Mouse (Mus musculus) large intestine, adult 2 months (tissue): ENCODE measurements around the gene Tmem63a. TPM values are rescaled to one million over a fixed set of nuclear protein-coding genes. Genes with fewer than 3 reads are reported as not detected.
"Not testable (repeated sequence)": the region's sequence is repeated elsewhere in the genome, so short reads cannot be mapped to it uniquely, and the experiment has no call there.

Experiments
- DNase-seq: peaks from one replicate; pipeline ENCODE4 v3.0.0-alpha.2; 2012; ENCODE audit warnings: low read depth, low spot score
- WGBS: fragments of 180-500 bp; shearing (Covaris S2); methylation state at CpG from one replicate; pipeline ENCODE4 v1.1.7; 2018; 5-methylcytosine and 5-hydroxymethylcytosine counted together
- polyA plus RNA-seq: library from polyadenylated mRNA; depleted of rRNA; stranded (reverse); fragments of >200 nt; gene quantifications from 2 replicates; pipeline ENCODE4 v1.2.3, GENCODE M21; 2012

The Tmem63a gene
- polyA plus RNA-seq, 1 experiment: 35.5 TPM

DNA sequence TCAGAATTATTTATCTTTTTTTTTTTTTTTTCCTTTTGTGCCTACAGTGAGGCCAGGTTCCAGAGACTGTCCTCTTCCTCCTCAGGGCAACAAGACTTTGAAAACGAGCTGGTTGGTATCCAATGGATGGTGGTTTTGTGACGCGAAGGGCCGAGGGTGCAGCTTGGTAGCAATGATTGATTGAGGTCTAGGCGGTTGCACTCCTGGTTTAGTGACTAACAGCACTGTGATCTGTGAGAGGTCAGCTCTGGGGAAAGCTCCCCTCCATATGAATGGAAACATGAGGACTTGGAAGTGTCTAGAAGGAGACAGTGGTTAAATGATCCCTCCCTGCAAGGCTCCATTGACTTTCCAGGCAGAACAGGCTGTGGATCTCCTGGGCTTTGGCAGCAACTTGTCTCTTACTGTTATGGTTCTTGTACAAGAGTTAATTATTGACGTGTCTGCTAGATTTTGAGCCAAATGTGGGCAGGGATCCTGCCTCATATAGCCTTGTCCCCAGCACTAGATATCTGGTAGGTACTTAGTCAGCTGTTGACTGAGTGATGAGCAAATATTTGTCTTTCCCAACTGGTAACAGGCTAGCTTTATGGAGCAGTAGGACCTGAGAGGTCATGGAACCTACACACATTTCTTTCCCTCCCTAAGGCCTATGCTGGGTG lies 10.1 kb downstream of the Tmem63a start:
- DNase-seq: no peak
- 30% methylated on average over 6 of the region's 6 CpGs for WGBS

GRCm38 (mm10) chr1:180952808-180953207 lies 10.7 kb downstream of the Tmem63a start:
- no peak for DNase-seq
- WGBS: 30% methylated on average over 5 of the region's 5 CpGs

- 95% methylated on average over 8 of the region's 8 CpGs for WGBS
- DNase-seq: no peak
These were observed 14.3 kb downstream of the Tmem63a start for GRCm38 (mm10) chr1:180956401-180956800.

- WGBS: 77% methylated on average over 8 of the region's 8 CpGs
- DNase-seq: no peak
These were observed 14.8 kb downstream of the Tmem63a start for GRCm38 (mm10) chr1:180956973-180957381.

GRCm38 (mm10) chr1:180957989-180958388 lies 15.8 kb downstream of the Tmem63a start:
- 55% methylated on average over 3 of the region's 3 CpGs for WGBS
- no peak for DNase-seq

- WGBS: 71% methylated on average over 3 of the region's 3 CpGs
These were observed 16.7 kb downstream of the Tmem63a start for GRCm38 (mm10) chr1:180958797-180959196.

DNA sequence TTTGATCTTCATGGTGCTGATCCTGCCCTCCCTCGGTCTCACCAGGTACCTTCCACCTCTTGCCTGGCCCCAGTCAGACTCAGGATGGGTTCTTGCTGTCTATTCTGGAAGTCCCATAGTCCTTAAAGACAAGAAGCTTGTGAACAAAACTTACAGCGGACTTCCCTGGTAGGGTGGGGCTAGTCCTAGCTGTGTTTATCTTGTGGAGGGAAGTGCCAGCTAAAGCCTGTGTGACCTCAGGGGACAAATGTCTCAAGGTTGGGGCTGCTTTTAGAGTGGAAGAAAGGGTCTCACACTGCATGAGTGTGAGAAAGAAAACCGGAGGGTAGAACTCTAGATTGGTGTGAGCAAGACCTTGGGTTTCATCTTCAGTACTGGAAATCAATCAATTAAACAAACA lies 23.6 kb downstream of the Tmem63a start:
- 71% methylated on average over 3 of the region's 3 CpGs for WGBS
- DNase-seq: no peak

More at GRCm38 (mm10) chr1:180958797-180959196, 16.7 kb downstream of the Tmem63a start:
- DNase-seq: no peak

DNA sequence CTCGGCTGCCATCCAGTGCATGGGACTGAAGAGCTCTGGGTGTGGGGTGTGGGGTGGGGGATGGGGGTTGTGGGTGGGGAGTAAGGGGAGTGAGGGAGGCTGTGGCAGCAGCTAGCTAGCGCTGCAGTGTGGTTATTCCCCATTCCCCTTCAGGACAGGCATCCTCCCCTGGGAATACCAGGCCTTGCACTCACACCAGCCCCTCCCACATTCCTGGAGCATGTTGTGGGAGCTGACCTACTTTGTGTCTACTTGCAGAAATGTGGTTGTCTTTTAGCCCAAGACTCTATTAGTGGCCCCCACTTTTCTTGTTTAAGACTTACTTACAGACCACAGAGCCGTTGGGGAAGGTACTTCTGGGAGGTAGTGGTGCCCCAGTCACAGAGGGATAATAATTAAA lies 24.4 kb downstream of the Tmem63a start:
- WGBS: 62% methylated on average over 3 of the region's 3 CpGs

DNA sequence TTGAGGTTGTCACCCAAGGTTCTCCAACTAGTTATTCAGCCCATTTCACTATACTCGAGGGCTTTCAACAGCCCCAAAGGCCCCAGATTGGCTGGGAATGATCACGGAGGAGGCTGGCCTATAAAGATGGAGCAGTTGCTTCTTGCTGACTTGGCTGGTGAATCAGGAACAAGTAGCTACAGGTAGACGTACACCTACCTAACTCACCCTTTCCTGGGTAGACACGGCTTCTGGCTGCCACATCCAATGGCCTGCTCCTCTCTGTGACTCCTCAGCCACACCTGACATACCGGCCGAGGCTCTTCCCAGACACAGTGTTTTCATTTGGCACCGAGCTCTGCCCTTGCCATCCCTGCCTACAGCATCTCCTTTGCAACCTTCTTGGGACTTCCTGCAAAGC lies 25.1 kb downstream of the Tmem63a start:
- 72% methylated on average over 7 of the region's 7 CpGs for WGBS
- DNase-seq: no peak

More for the DNA sequence above, 24.4 kb downstream of the Tmem63a start:
- DNase-seq: no peak

DNA sequence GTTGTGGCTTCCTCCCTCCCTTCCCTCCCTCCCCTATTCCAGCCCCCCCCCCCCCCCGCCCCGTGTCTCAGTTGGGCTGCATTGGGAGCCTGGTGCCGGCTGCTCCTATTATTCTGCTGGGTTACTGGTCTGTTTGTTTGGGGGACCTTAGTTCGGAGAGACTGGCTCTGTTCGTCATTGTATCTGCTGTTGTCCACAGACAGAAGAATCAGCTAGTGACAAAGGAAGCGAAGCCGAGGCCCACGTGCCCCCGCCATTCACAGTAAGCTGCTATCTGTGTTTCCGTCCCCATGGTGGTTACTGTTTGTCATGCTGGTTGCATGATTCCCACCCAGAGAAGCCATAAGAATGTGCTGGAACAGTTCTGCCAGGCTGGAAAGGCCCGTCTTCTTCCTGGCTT lies 30.8 kb downstream of the Tmem63a start:
- no peak for DNase-seq
- WGBS: 91% methylated on average over 11 of the region's 11 CpGs

DNA sequence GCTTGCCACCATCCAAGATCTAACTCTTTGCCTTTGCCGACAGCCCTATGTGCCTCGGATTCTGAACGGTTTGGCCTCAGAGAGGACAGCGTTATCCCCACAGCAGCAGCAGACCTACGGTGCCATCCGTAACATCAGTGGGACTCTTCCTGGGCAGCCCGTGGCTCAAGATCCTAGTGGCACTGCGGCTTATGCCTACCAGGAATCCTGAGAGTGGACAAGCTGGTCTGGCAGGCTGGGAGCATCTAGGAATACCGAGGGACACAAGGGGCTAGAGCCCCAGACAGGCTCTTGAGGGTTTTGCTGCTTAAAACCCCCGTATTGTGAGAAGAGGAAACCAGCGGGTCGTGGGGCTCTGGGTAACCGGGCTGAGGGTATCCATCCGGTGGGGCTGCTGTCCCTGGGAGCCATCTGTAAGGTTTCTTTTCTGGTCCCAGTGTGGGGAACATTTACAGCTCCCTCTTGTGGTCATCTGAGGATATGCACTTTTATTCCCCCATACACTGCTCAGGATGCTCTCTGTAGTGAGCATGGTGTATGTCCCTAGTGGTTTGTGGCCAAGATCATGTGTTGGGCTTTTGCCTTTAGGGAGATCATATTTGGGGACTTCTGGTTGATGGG lies 32.1 kb downstream of the Tmem63a start:
- no peak for DNase-seq
- WGBS: 65% methylated on average over 14 of the region's 14 CpGs

DNA sequence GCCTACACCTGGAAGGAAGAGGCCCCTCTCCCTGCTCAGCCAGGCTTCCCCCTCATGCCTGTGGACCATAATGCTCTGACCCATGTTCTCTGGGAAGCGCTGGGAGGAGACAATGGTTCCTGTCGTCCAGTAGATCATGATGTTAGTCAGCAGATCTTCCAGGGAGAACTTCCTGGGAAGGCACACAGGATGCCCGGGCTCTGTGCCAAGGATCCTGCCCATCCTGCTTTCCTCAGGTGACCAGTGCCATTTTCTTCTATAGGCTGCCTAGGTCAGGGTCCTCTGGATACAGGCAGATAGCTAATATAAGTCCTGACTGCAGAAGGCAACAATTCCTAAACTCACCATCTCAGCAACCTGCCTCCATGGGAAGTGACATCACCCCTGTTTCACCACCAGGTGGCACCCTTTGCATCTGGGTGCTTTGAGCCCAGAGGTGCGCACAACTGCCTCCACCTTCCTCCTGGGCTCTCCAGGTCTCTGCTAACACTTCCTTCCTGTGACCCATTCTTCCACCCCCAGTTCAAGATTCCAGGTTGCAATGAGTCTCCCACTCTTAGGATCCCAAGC lies 34.1 kb downstream of the Tmem63a start:
- WGBS: 49% methylated on average over 4 of the region's 4 CpGs
- DNase-seq: no peak

DNA sequence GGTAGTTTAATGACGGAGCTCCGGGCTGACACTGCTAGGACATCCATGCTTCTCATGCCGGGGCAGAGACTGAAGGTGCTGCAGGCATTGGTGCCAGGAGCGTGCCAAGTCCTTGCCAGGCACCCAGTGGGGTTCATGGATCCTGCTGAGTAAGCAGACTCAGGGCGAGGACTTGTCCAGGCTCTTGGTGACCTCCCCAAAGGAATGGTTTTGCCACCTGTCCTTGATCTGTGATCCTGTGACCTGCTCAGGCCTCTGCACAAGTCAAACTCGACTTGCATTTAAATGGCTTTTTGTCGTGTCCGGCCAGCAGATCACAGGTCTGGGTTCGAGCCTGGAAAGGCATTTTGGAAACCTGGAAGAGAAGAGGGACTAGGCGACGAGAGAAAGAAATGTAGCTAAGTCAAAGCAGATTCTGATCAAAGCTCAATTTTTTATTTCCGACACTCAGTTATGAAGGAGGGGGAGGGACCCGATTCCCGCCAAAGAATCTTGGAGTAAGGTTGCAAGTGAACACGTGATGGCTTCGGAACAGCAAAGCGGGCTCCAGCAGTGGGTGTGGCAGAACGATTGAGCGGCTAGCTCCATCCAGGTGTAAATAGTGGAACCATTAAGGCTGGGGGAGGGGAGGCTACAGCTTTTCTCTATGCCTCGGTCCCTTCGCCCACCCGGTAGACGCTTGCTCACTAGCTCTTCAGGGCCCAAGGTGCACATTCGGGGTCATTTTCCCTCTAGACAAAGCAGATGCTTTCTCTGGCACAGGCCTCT lies 37.5 kb downstream of the Tmem63a start:
- WGBS: 69% methylated on average over 24 of the region's 24 CpGs
- DNase-seq: no peak

GRCm38 (mm10) chr1:180980464-180980863 lies 38.3 kb downstream of the Tmem63a start:
- no peak for DNase-seq
- 77% methylated on average over 2 of the region's 2 CpGs for WGBS

- DNase-seq: not testable (repeated sequence)
- 64% methylated on average over 7 of the region's 7 CpGs for WGBS
These were observed 39.3 kb downstream of the Tmem63a start for GRCm38 (mm10) chr1:180981298-180982046.

DNA sequence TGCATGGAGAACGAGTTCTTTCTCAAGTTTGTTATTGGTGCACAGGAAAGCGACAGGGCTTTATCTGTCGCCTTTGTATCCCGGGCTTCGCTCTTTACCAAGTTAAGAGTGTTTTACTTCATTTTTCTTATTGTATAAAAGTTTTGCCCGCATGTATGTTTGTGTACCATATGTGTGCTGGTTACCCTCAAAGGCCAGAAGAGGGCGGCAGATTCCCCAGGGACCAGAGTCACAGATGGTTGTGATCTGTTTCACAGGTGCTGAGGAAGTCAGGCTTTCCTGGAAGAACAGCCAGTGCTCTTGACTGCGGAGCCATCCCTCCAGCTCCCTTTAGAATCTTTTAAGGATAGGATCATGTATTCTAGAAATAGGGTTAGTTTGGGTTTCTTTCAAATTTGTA lies 44.6 kb downstream of the Tmem63a start:
- WGBS: 92% methylated on average over 8 of the region's 8 CpGs

DNA sequence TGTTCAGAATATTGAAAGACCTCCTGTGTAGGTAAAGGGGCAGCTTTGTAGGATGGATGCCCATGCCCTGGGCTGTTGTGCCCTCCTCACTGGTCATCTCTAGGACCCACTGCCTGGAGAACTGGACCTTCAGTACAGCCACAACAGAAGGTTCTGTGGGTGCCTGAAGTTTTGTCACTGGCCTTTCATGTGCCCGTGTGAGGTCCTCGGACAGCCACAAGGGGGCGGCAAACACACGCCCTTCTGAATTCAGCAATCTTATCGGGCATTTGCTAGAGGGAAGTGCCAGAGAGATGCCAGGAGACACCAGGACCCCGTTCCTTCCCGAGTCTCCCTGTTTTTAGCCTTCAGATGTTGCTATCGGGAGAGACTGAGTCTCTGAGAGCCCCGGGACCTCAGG lies 45.6 kb downstream of the Tmem63a start:
- DNase-seq: peak; percentile 45
- WGBS: 3% methylated on average over 9 of the region's 9 CpGs

More for the DNA sequence above, 44.6 kb downstream of the Tmem63a start:
- no peak for DNase-seq

- 69% methylated on average over 3 of the region's 3 CpGs for WGBS
- no peak for DNase-seq
These were observed 48.5 kb downstream of the Tmem63a start for GRCm38 (mm10) chr1:180990671-180991070.

DNA sequence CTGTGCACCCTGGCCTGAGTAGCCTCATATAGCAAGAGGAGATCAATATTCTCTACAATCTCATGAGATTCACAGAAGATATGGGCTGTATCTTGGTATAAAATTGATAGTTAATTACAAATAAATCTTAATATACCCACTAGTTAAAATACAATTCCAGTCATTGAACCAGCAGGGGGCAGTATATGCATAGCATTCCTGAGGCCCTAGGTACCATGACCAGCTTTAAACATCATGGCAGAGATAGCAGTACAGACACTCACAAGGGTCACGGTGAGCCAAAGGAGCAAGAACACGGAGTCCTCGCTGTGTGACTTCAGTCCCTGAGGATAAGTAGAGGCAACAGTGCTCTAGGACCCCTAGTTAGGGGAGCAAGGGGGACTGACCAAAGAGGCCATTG lies 50.0 kb downstream of the Tmem63a start:
- 52% methylated on average over 3 of the region's 3 CpGs for WGBS

More for the DNA sequence above, 50.0 kb downstream of the Tmem63a start:
- no peak for DNase-seq
